Mouse (Mus musculus): ENCODE measurements around the gene Calm1.
A peak's percentile ranks its signal among the peaks of the same experiment; 100 is the strongest.
"Not testable (repeated sequence)": the region's sequence is repeated elsewhere in the genome, so short reads cannot be mapped to it uniquely, and the experiment has no call there.

Gene Calm1

GRCm38 (mm10) chr12:100198967-100199660, at the start of gene Calm1:
Calm1 (plus strand) TSS chr12:100199435.
- peak; percentile 91 to 96 for DNase-seq (ENCODE audit: low spot score in 2 of 2)

- DNase-seq (ENCODE audit: low spot score in 2 of 2): no peak
Measured at GRCm38 (mm10) chr12:100152466-100152865, 46.8 kb upstream of the Calm1 start.

- DNase-seq (ENCODE audit: low spot score in 2 of 2): peak; percentile 71 to 82
Measured at GRCm38 (mm10) chr12:100159261-100159975, 39.8 kb upstream of the Calm1 start, which contains the start of gene Nrde2. Nrde2 (minus strand) TSS chr12:100159653.

- no peak for DNase-seq (ENCODE audit: low spot score in 2 of 2)
Measured at GRCm38 (mm10) chr12:100164991-100165500, 34.2 kb upstream of the Calm1 start.

- DNase-seq (ENCODE audit: low spot score in 2 of 2): no peak
Measured at GRCm38 (mm10) chr12:100166177-100166576, 33.1 kb upstream of the Calm1 start.

- no peak for DNase-seq (ENCODE audit: low spot score in 2 of 2)
Measured at GRCm38 (mm10) chr12:100166939-100167338, 32.3 kb upstream of the Calm1 start.

- no peak for DNase-seq (ENCODE audit: low spot score in 2 of 2)
Measured at GRCm38 (mm10) chr12:100167502-100167901, 31.7 kb upstream of the Calm1 start.

GRCm38 (mm10) chr12:100167931-100168871, 31.0 kb upstream of the Calm1 start:
- no peak for DNase-seq (ENCODE audit: low spot score in 2 of 2)

- DNase-seq (ENCODE audit: low spot score in 2 of 2): no peak
Measured at GRCm38 (mm10) chr12:100172481-100172880, 26.8 kb upstream of the Calm1 start.

GRCm38 (mm10) chr12:100176469-100177056, 22.7 kb upstream of the Calm1 start:
- no peak for DNase-seq (ENCODE audit: low spot score in 2 of 2)

- no peak for DNase-seq (ENCODE audit: low spot score in 2 of 2)
Measured at GRCm38 (mm10) chr12:100178898-100179440, 20.3 kb upstream of the Calm1 start.

GRCm38 (mm10) chr12:100180802-100181201, 18.4 kb upstream of the Calm1 start:
- no peak for DNase-seq (ENCODE audit: low spot score in 2 of 2)

GRCm38 (mm10) chr12:100182676-100183075, 16.6 kb upstream of the Calm1 start:
- no peak for DNase-seq (ENCODE audit: low spot score in 2 of 2)

- DNase-seq (ENCODE audit: low spot score in 2 of 2): no peak
Measured at GRCm38 (mm10) chr12:100183970-100184369, 15.3 kb upstream of the Calm1 start.

GRCm38 (mm10) chr12:100184976-100185375, 14.3 kb upstream of the Calm1 start:
- not testable (repeated sequence) for DNase-seq (ENCODE audit: low spot score in 2 of 2)

GRCm38 (mm10) chr12:100185897-100186296, 13.3 kb upstream of the Calm1 start:
- DNase-seq (ENCODE audit: low spot score in 2 of 2): no peak

- DNase-seq (ENCODE audit: low spot score in 2 of 2): no peak
Measured at GRCm38 (mm10) chr12:100186376-100186775, 12.9 kb upstream of the Calm1 start.

- peak; percentile 93 to 96 for DNase-seq (ENCODE audit: low spot score in 2 of 2)
Measured at GRCm38 (mm10) chr12:100187013-100187755, 12.1 kb upstream of the Calm1 start.

- peak in 1 of 2 experiments; percentile 20 for DNase-seq (ENCODE audit: low spot score in 2 of 2)
Measured at GRCm38 (mm10) chr12:100187756-100188430, 11.3 kb upstream of the Calm1 start.

GRCm38 (mm10) chr12:100190802-100191201, 8.4 kb upstream of the Calm1 start:
- DNase-seq (ENCODE audit: low spot score in 2 of 2): no peak
